Mouse (Mus musculus) cerebellum, adult 2 months (tissue): ENCODE measurements around the gene Fgf12. TPM values are rescaled to one million over a fixed set of nuclear protein-coding genes. Genes with fewer than 3 reads are reported as not detected.

Source experiments
- DNase-seq, 2 experiments: peaks; one replicate each; pipeline ENCODE4 v3.0.0; 2021
- H3K27ac ChIP-seq: fragments of 200-500 bp; 2 replicates; pipeline ENCODE4 v1.5.1; 2012; ENCODE audit warnings: low read length, control low read depth, inconsistent platforms; ENCODE audit not compliant: insufficient read depth
- H3K27me3 ChIP-seq: fragments of 200-500 bp; 2 replicates; pipeline ENCODE4 v1.6.1; 2012; ENCODE audit warnings: inconsistent platforms, mild to moderate bottlenecking, low read length, moderate library complexity; ENCODE audit not compliant: control insufficient read depth, insufficient read depth
- H3K4me1 ChIP-seq: fragments of 200-500 bp; 2 replicates; pipeline ENCODE4 v1.6.1; 2011; ENCODE audit warnings: low read length; ENCODE audit not compliant: control insufficient read depth, insufficient read depth
- H3K4me3 ChIP-seq: fragments of 200-500 bp; replicated peaks from 2 replicates; pipeline ENCODE3; 2011; ENCODE audit warnings: mild to moderate bottlenecking, low read depth, low read length, control low read depth; ENCODE audit not compliant: insufficient read depth
- CTCF ChIP-seq: fragments of 200-500 bp; IDR thresholded peaks from 2 replicates; pipeline ENCODE4 v1.5.1; 2011; ENCODE audit warnings: low read depth, mild to moderate bottlenecking, control low read depth, low read length, moderate library complexity, borderline replicate concordance; ENCODE audit not compliant: insufficient read depth
- POLR2A ChIP-seq: fragments of 200-500 bp; IDR thresholded peaks from 2 replicates; pipeline ENCODE4 v1.6.1; 2011; ENCODE audit warnings: low read length, control low read depth, borderline replicate concordance; ENCODE audit not compliant: insufficient read depth
- WGBS: fragments of 180-500 bp; shearing (Covaris S2); methylation state at CpG from one replicate; pipeline ENCODE4 v1.1.7; 2018; 5-methylcytosine and 5-hydroxymethylcytosine counted together
- polyA plus RNA-seq: library from polyadenylated mRNA; depleted of rRNA; stranded (reverse); fragments of >200 nt; gene quantifications from 2 replicates; pipeline ENCODE4 v1.2.3, GENCODE M21; 2012

The Fgf12 gene
- polyA plus RNA-seq, 1 experiment, result 125 TPM

GRCm38 (mm10) chr16:28652640-28653039 is 100.2 kb downstream of the Fgf12 start:
- H3K4me1 ChIP-seq, result peaks cover 4% of the 10 kb centered on the region
- peak overlapping the region; percentile 4 for H3K4me3 ChIP-seq
- H3K27me3 ChIP-seq, result no peaks in the 10 kb centered on the region
- TF ChIP-seq CTCF (no peak), POLR2A (no peak)
- WGBS, result 22% methylated on average over 10 of the region's 10 CpGs
- peak; percentile 65 to 82 for DNase-seq
- H3K27ac ChIP-seq, result no peak overlapping the region

- Histone ChIP-seq H3K4me3 (no peak overlapping the region), H3K4me1 (peaks cover 4% of the 10 kb centered on the region), H3K27me3 (no peaks in the 10 kb centered on the region), H3K27ac (no peak overlapping the region)
- no peak for TF ChIP-seq CTCF
- TF ChIP-seq POLR2A, result no peak
- 10% methylated on average over 3 of the region's 3 CpGs for WGBS
- peak in 1 of 2 experiments; percentile 57 for DNase-seq
Measured at GRCm38 (mm10) chr16:28650589-28650988, 102.3 kb downstream of the Fgf12 start.

GRCm38 (mm10) chr16:28645030-28645429 is 107.8 kb downstream of the Fgf12 start:
- TF ChIP-seq CTCF (no peak), POLR2A (no peak)
- 98% methylated on average over 3 of the region's 3 CpGs for WGBS
- H3K4me1 ChIP-seq, result no peaks in the 10 kb centered on the region
- no peak overlapping the region for H3K27ac ChIP-seq
- no peak overlapping the region for H3K4me3 ChIP-seq
- no peaks in the 10 kb centered on the region for H3K27me3 ChIP-seq
- no peak for DNase-seq

GRCm38 (mm10) chr16:28631721-28632120 is 121.1 kb downstream of the Fgf12 start:
- DNase-seq, result no peak

GRCm38 (mm10) chr16:28630771-28631484 is 121.9 kb downstream of the Fgf12 start:
- TF ChIP-seq CTCF, result no peak
- TF ChIP-seq POLR2A, result no peak
- WGBS, result 70% methylated on average over 11 of the region's 11 CpGs
- DNase-seq, result no peak

More at GRCm38 (mm10) chr16:28631721-28632120, 121.1 kb downstream of the Fgf12 start:
- WGBS, result 68% methylated on average over 5 of the region's 5 CpGs
- H3K4me1 ChIP-seq, result peaks cover 6% of the 10 kb centered on the region; the same call in 1 of the 2 replicates
- H3K4me3 ChIP-seq, result no peak overlapping the region
- no peak overlapping the region for H3K27ac ChIP-seq
- no peaks in the 10 kb centered on the region for H3K27me3 ChIP-seq
- TF ChIP-seq POLR2A (no peak), CTCF (no peak)

GRCm38 (mm10) chr16:28626259-28626658 is 126.6 kb downstream of the Fgf12 start:
- Histone ChIP-seq H3K4me3 (no peak overlapping the region), H3K27ac (no peak overlapping the region), H3K27me3 (no peaks in the 10 kb centered on the region), H3K4me1 (no peaks in the 10 kb centered on the region)
- 93% methylated on average over 6 of the region's 6 CpGs for WGBS
- TF ChIP-seq POLR2A (no peak), CTCF (no peak)
- DNase-seq, result no peak

More at GRCm38 (mm10) chr16:28630771-28631484, 121.9 kb downstream of the Fgf12 start:
- Histone ChIP-seq H3K4me1 (peaks cover 6% of the 10 kb centered on the region; the same call in 1 of the 2 replicates), H3K27ac (no peak overlapping the region), H3K4me3 (no peak overlapping the region), H3K27me3 (no peaks in the 10 kb centered on the region)

GRCm38 (mm10) chr16:28625689-28626088 is 127.2 kb downstream of the Fgf12 start:
- DNase-seq, result no peak
- WGBS, result 81% methylated on average over 5 of the region's 5 CpGs
- TF ChIP-seq POLR2A, result no peak
- TF ChIP-seq CTCF, result no peak
- Histone ChIP-seq H3K4me1 (no peaks in the 10 kb centered on the region), H3K27me3 (no peaks in the 10 kb centered on the region), H3K4me3 (no peak overlapping the region), H3K27ac (no peak overlapping the region)

- TF ChIP-seq CTCF (no peak), POLR2A (no peak)
- no peaks in the 10 kb centered on the region for H3K4me1 ChIP-seq
- no peak overlapping the region for H3K27ac ChIP-seq
- no peak for DNase-seq
- no peak overlapping the region for H3K4me3 ChIP-seq
- WGBS, result 92% methylated on average over 3 of the region's 3 CpGs
- no peaks in the 10 kb centered on the region for H3K27me3 ChIP-seq
Measured at GRCm38 (mm10) chr16:28614412-28614811, 138.5 kb downstream of the Fgf12 start.
